Mouse (Mus musculus): ENCODE measurements around the gene Fgfr3.
A peak's percentile ranks its signal among the peaks of the same experiment; 100 is the strongest.

- TF ChIP-seq POLR2A (IDR thresholded peaks at IDR 0.05; ENCODE audit: borderline replicate concordance, extremely low read depth, insufficient read depth, insufficient read length, poor library complexity, severe bottlenecking) (0 out of 2 replicates have a peak, but pooled peaks have one; percentile 13), CTCF (IDR thresholded peaks at IDR 0.05; ENCODE audit: borderline replicate concordance, extremely low read depth, insufficient read depth, insufficient read length) (no peak)
These were observed at the start of gene Fgfr3 for GRCm38 (mm10) chr5:33721541-33722265.

All from brain, embryonic 14.5 days (tissue).